Mouse (Mus musculus) spleen, adult 2 months (tissue): ENCODE results near the gene Ctu1.

Source experiments
- CTCF ChIP-seq: fragments of 200-500 bp; IDR thresholded peaks from 2 replicates; pipeline ENCODE4 v1.5.1; 2011; ENCODE audit warnings: mild to moderate bottlenecking, inconsistent platforms; ENCODE audit not compliant: insufficient read depth, insufficient read length, insufficient replicate concordance; ENCODE audit errors: extremely low read depth
- POLR2A ChIP-seq: fragments of 200-500 bp; IDR thresholded peaks from 2 replicates; pipeline ENCODE4 v1.6.1; 2011; ENCODE audit warnings: low read depth, low read length, inconsistent platforms

DNA sequence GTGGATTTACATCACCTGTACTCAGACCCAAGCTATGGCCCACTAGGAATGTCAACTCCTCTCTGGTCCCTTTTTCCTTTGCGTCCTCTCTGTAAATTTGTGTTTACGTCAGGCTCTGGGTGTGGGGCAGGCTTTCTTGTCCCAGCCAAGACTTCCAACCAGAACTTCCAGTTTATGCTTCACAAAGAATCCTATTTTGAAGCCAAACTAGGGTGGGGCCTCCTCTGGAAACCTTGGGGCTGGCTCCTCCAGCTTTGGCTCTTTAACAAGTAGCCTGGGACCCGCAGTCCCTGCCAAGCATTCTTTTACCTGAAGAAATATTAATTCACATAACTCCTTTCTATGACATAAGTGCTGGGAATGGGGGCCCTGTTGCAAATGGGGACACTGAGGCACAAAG lies 38.2 kb downstream of the Ctu1 start:
- no peak for TF ChIP-seq CTCF
- no peak for TF ChIP-seq POLR2A
